7 mouse cellular contexts compared by ENCODE assay signal in genomic region chr16:92465226-92465625, GRCm38 (mm10). TPM values are rescaled to one million over a fixed set of nuclear protein-coding genes. Genes with fewer than 3 reads are reported as not detected.
A peak's percentile ranks its signal among the peaks of the same experiment; 100 is the strongest.
DNase-seq lines count a peak whose midpoint lies in the region; ATAC-seq and TF ChIP-seq lines count a peak whose summit lies in the region.

No protein-coding gene starts in this region.

- H3K36me3 ChIP-seq in spleen, adult 2 months (ENCODE audit: control insufficient read depth, insufficient read depth, low read length): no peaks in the 10 kb centered on the region
- no peaks in the 10 kb centered on the region for H3K36me3 ChIP-seq in limb, embryonic 13.5 days

- 27% methylated on average over 10 of the region's 10 CpGs for WGBS in spleen, adult 2 months
- WGBS in limb, embryonic 13.5 days: 11% methylated on average over 10 of the region's 10 CpGs

- no peaks in the 10 kb centered on the region for H3K9me3 ChIP-seq in limb, embryonic 13.5 days

- H3K4me1 ChIP-seq in spleen, adult 2 months (ENCODE audit: control insufficient read depth, insufficient read depth, insufficient read length): no peaks in the 10 kb centered on the region
- H3K4me1 ChIP-seq in embryonic fibroblast, embryonic 13.5 days (ENCODE audit: control insufficient read depth, insufficient read depth, low read length): peaks cover 3% of the 10 kb centered on the region; the same call in 1 of the 2 replicates
- H3K4me1 ChIP-seq in limb, embryonic 13.5 days: peaks cover 28% of the 10 kb centered on the region

- H3K27ac ChIP-seq in spleen, adult 2 months (ENCODE audit: insufficient read depth, low read length): no peak overlapping the region
- H3K27ac ChIP-seq in embryonic fibroblast, embryonic 13.5 days (ENCODE audit: insufficient read depth, low read length): no peak overlapping the region
- no peak overlapping the region for H3K27ac ChIP-seq in limb, embryonic 13.5 days

- H3K9ac ChIP-seq in limb, embryonic 13.5 days: peak overlapping the region; percentile 89

- H3K27me3 ChIP-seq in spleen, adult 2 months (ENCODE audit: control insufficient read depth, insufficient read depth, low read length): no peaks in the 10 kb centered on the region
- H3K27me3 ChIP-seq in limb, embryonic 13.5 days: peaks cover 9% of the 10 kb centered on the region; the same call in 1 of the 2 replicates

- ATAC-seq in limb, embryonic 13.5 days (ENCODE audit: low FRiP score, low read depth): no peak

- peak overlapping the region; percentile 80 for H3K4me3 ChIP-seq in spleen, adult 2 months (ENCODE audit: extremely low read depth, insufficient read depth, insufficient read length)
- peak overlapping the region; percentile 88 for H3K4me3 ChIP-seq in embryonic fibroblast, embryonic 13.5 days (ENCODE audit: insufficient read depth, low read length)
- peak overlapping the region; percentile 84 for H3K4me3 ChIP-seq in limb, embryonic 13.5 days

- no peak for TF ChIP-seq POLR2A in spleen, adult 2 months (IDR thresholded peaks at IDR 0.05; ENCODE audit: low read depth, low read length)
- no peak for TF ChIP-seq POLR2A in embryonic fibroblast, embryonic 13.5 days (IDR thresholded peaks at IDR 0.05; ENCODE audit: low read depth, low read length)

- TF ChIP-seq CTCF in spleen, adult 2 months (IDR thresholded peaks at IDR 0.05; ENCODE audit: extremely low read depth, insufficient read depth, insufficient read length, insufficient replicate concordance): no peak
- no peak for TF ChIP-seq CTCF in embryonic fibroblast, embryonic 13.5 days (IDR thresholded peaks at IDR 0.05; ENCODE audit: borderline replicate concordance, insufficient read depth, low read length)

- H3K4me2 ChIP-seq in limb, embryonic 13.5 days (replicated peaks): peak overlapping the region; percentile 83

- DNase-seq in spleen, adult 2 months (ENCODE audit: low read depth in 1 of 2, low spot score in 2 of 2): no peak
- DNase-seq in spleen, adult 18-20 months: no peak
- no peak for DNase-seq in urinary bladder, postnatal 25 days (ENCODE audit: low spot score)
- no peak for DNase-seq in frontal cortex, postnatal 10 days (ENCODE audit: low spot score in 2 of 2)
- DNase-seq in embryo, embryonic 10 days (ENCODE audit: low spot score): no peak

RNA-seq across cellular contexts. Expression of gene Rcan1, which starts 5.4 kb away (rescaled TPM):
- 6.4 and 8.7 TPM in 2 replicates for polyA plus RNA-seq in spleen, adult 2 months (2012; rRNA removed)
- 25.9 and 35.3 TPM in 2 replicates for polyA plus RNA-seq in embryonic fibroblast, embryonic 13.5 days (2011; ENCODE audit: insufficient read length, low read depth, missing spikeins)
- polyA plus RNA-seq in limb, embryonic 13.5 days (2015; fragmentation: Nextera tagmentation; extraction: Ambion mirVana): 33.7 and 35.8 TPM in 2 replicates

RNA-seq across cellular contexts. Expression of gene Clic6, which starts 20.3 kb away (rescaled TPM):
- polyA plus RNA-seq in spleen, adult 2 months (2012; rRNA removed): 0.02 TPM in 2 replicates
- polyA plus RNA-seq in embryonic fibroblast, embryonic 13.5 days (2011; ENCODE audit: insufficient read length, low read depth, missing spikeins): not detected in 2 replicates
- polyA plus RNA-seq in limb, embryonic 13.5 days (2015; fragmentation: Nextera tagmentation; extraction: Ambion mirVana): 2.6 and 2.8 TPM in 2 replicates
